Mouse (Mus musculus) CH12.LX (cell line): ENCODE data around the gene Fkbp7. TPM values are rescaled to one million over a fixed set of nuclear protein-coding genes. Genes with fewer than 3 reads are reported as not detected.
"Not testable (repeated sequence)": the region's sequence is repeated elsewhere in the genome, so short reads cannot be mapped to it uniquely, and the experiment has no call there.

Experiments used
- DNase-seq: peaks from one replicate; pipeline ENCODE4 v3.0.0-alpha.2; 2013; ENCODE audit errors: extremely low read depth
- H3K27ac ChIP-seq: 2 replicates; pipeline ENCODE4 v1.5.1; 2012; ENCODE audit warnings: low read depth, mild to moderate bottlenecking, control low read depth, moderate library complexity; ENCODE audit not compliant: insufficient read depth
- H3K27me3 ChIP-seq: replicated peaks from 2 replicates; pipeline ENCODE3; 2012; ENCODE audit warnings: inconsistent platforms
- H3K36me3 ChIP-seq, 2 experiments: replicated peaks in 1 of 2; 2 replicates each; pipeline versions ENCODE3 to v1.6.1; 2012; ENCODE audit warnings: inconsistent platforms in 1 of 2, low read length in 1 of 2, mild to moderate bottlenecking in 1 of 2, mixed read lengths in 1 of 2, moderate library complexity in 1 of 2; ENCODE audit not compliant: control insufficient read depth in 1 of 2, insufficient read depth in 1 of 2
- H3K4me1 ChIP-seq, 2 experiments: 2 replicates each; pipeline ENCODE4 v1.6.1; 2012; ENCODE audit warnings: inconsistent platforms in 1 of 2, moderate library complexity in 1 of 2; ENCODE audit not compliant: insufficient read depth in 2 of 2, control insufficient read depth in 1 of 2
- H3K4me2 ChIP-seq: 2 replicates; pipeline ENCODE4 v1.6.1; 2012; ENCODE audit warnings: low read depth, mild to moderate bottlenecking, control low read depth; ENCODE audit not compliant: poor library complexity, insufficient read depth, severe bottlenecking
- H3K4me3 ChIP-seq, 3 experiments: fragments of 150-350 bp in 1 of 3; sonication (generic) in 1 of 3; replicated peaks in 1 of 3; 2 replicates each; pipeline versions ENCODE3 to v1.5.1; 2011 to 2012; ENCODE audit warnings: low read depth in 2 of 3, low read length in 2 of 3, mild to moderate bottlenecking in 2 of 3, moderate library complexity in 2 of 3, control low read depth in 1 of 3, improper control_type of control experiment in 1 of 3, inconsistent platforms in 1 of 3, mixed read lengths in 1 of 3; ENCODE audit not compliant: poor library complexity in 1 of 3
- H3K79me2 ChIP-seq: replicated peaks from 2 replicates; pipeline ENCODE4 v1.6.1; 2012; ENCODE audit warnings: mild to moderate bottlenecking, moderate library complexity; ENCODE audit not compliant: control insufficient read depth, poor library complexity, insufficient read depth, severe bottlenecking; ENCODE audit errors: extremely low read depth
- H3K9ac ChIP-seq: 2 replicates; pipeline ENCODE4 v1.6.1; 2012; ENCODE audit warnings: low read depth, mild to moderate bottlenecking, control low read depth, moderate library complexity; ENCODE audit not compliant: insufficient read depth
- H3K9me3 ChIP-seq: replicated peaks from 2 replicates; pipeline ENCODE3; 2012; ENCODE audit warnings: low read length, inconsistent platforms, mixed read lengths
- CHD2 ChIP-seq: IDR thresholded peaks from 2 replicates; pipeline ENCODE4 v1.6.1; 2011; ENCODE audit warnings: low read length, improper control_type of control experiment
- EP300 ChIP-seq: IDR thresholded peaks from 2 replicates; pipeline ENCODE4 v1.6.1; 2011; ENCODE audit warnings: low read length, improper control_type of control experiment
- ETS1 ChIP-seq: conservative IDR thresholded peaks from 2 replicates; pipeline ENCODE4 v1.6.1; 2012; ENCODE audit warnings: low read depth, mild to moderate bottlenecking, inconsistent platforms, low read length, improper control_type of control experiment, moderate library complexity
- HCFC1 ChIP-seq: IDR thresholded peaks from 2 replicates; pipeline ENCODE4 v1.6.1; 2012; ENCODE audit warnings: low read depth, mild to moderate bottlenecking, inconsistent platforms, low read length, improper control_type of control experiment
- IRF4 ChIP-seq: IDR thresholded peaks from 2 replicates; pipeline ENCODE4 v1.6.1; 2014; ENCODE audit warnings: low read depth, mild to moderate bottlenecking, inconsistent platforms, low read length, improper control_type of control experiment
- JUND ChIP-seq: conservative IDR thresholded peaks from 2 replicates; pipeline ENCODE4 v1.6.1; 2011; ENCODE audit warnings: low read depth, low read length, improper control_type of control experiment
- MAFK ChIP-seq: IDR thresholded peaks from 2 replicates; pipeline ENCODE4 v1.6.1; 2011; ENCODE audit warnings: low read length, improper control_type of control experiment; ENCODE audit not compliant: insufficient replicate concordance
- MAX ChIP-seq: IDR thresholded peaks from 2 replicates; pipeline ENCODE4 v1.6.1; 2011; ENCODE audit warnings: low read length, improper control_type of control experiment
- MAZ ChIP-seq: IDR thresholded peaks from 2 replicates; pipeline ENCODE4 v1.6.1; 2012; ENCODE audit warnings: low read depth, mild to moderate bottlenecking, inconsistent platforms, low read length, improper control_type of control experiment, moderate library complexity
- MYC ChIP-seq: IDR thresholded peaks from 2 replicates; pipeline ENCODE4 v1.6.1; 2011; ENCODE audit warnings: low read depth, mild to moderate bottlenecking, improper control_type of control experiment, low read length
- NRF1 ChIP-seq: IDR thresholded peaks from 2 replicates; pipeline ENCODE4 v1.6.1; 2014; ENCODE audit warnings: low read depth, mild to moderate bottlenecking, inconsistent platforms, low read length, improper control_type of control experiment, moderate library complexity
- PAX5 ChIP-seq: IDR thresholded peaks from 2 replicates; pipeline ENCODE4 v1.6.1; 2012; ENCODE audit warnings: low read length, inconsistent platforms, mixed read lengths
- POLR2A ChIP-seq: IDR thresholded peaks from 2 replicates; pipeline ENCODE4 v1.6.1; 2011; ENCODE audit warnings: low read depth, mild to moderate bottlenecking, improper control_type of control experiment, low read length
- RCOR1 ChIP-seq: conservative IDR thresholded peaks from 2 replicates; pipeline ENCODE4 v1.6.1; 2012; ENCODE audit warnings: low read depth, mild to moderate bottlenecking, inconsistent platforms, low read length, improper control_type of control experiment
- SMC3 ChIP-seq: IDR thresholded peaks from 2 replicates; pipeline ENCODE4 v1.6.1; 2011; ENCODE audit warnings: low read depth, low read length, improper control_type of control experiment
- TBP ChIP-seq: conservative IDR thresholded peaks from 2 replicates; pipeline ENCODE4 v1.6.1; 2011; ENCODE audit warnings: low read depth, low read length, improper control_type of control experiment
- ZMIZ1 ChIP-seq: IDR thresholded peaks from 2 replicates; pipeline ENCODE4 v1.6.1; 2012; ENCODE audit warnings: low read depth, mild to moderate bottlenecking, inconsistent platforms, low read length, improper control_type of control experiment
- dilution Hi-C: fragments of 300-500 bp; cut with MboI; formaldehyde crosslinking; loops from 2 replicates; pipeline ENCODE4 v1.14.3; 2020; ENCODE audit warnings: low sequenced_read_pairs; ENCODE audit not compliant: extremely low pct_unique_long_range_greater_than_20kb, extremely low pct_ligation_motif_present
- in situ Hi-C: fragments of 300-500 bp; cut with MboI; formaldehyde crosslinking; loops from 3 replicates; pipeline ENCODE4 v1.14.3; 2019; ENCODE audit warnings: low sequenced_read_pairs, low pct_ligation_motif_present, low pct_unique_long_range_greater_than_20kb, mixed read lengths
- polyA plus RNA-seq: library from polyadenylated mRNA; unstranded; fragments of >175 nt; gene quantifications from 2 replicates; pipeline ENCODE4 v1.2.1, GENCODE M21; 2012; ENCODE audit warnings: low read depth; ENCODE audit not compliant: insufficient read length
- total RNA-seq, 2 experiments: library from RNA; depleted of rRNA; stranded (reverse); fragments of 300-350 nt in 1 of 2; fragments of >200 nt in 1 of 2; gene quantifications; 2 replicates each; pipeline ENCODE4 v1.2.3; 2012 to 2014

Fkbp7 gene
- total and polyA plus RNA-seq, 3 experiments, result 1.5 to 1.7 (median 1.5) TPM

DNA sequence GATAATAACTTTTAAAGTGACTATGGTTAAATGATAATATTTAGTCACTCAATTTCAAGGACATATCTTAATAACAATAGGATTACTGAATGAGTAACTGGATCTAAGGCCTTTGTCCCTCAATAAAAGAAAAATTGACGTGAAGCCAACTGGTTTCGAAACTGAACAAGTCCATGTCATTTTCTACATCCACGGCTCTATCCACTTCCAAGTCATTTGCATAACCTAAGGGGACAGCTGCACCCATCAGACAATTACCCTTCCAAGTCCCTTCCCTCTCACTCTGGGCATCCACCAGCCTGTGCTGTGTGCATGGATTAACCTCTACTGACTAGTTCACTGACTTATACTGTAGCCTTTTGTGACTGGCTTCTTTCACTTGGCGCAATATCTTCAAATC is 41.3 kb downstream of the Fkbp7 start:
- Histone ChIP-seq H3K4me2 (no peak overlapping the region), H3K9me3 (no peaks in the 10 kb centered on the region), H3K9ac (no peak overlapping the region), H3K36me3 (peaks cover 0 to 20% of the 10 kb centered on the region in 2 experiments), H3K27me3 (no peaks in the 10 kb centered on the region), H3K4me3 (no peak overlapping the region), H3K79me2 (no peaks in the 10 kb centered on the region), H3K27ac (no peak overlapping the region), H3K4me1 (no peaks in the 10 kb centered on the region)
- TF ChIP-seq NRF1 (no peak), MAFK (no peak)
- DNase-seq, result no peak
- dilution Hi-C loops (no loop called here), in situ Hi-C loops (no loop called here)

DNA sequence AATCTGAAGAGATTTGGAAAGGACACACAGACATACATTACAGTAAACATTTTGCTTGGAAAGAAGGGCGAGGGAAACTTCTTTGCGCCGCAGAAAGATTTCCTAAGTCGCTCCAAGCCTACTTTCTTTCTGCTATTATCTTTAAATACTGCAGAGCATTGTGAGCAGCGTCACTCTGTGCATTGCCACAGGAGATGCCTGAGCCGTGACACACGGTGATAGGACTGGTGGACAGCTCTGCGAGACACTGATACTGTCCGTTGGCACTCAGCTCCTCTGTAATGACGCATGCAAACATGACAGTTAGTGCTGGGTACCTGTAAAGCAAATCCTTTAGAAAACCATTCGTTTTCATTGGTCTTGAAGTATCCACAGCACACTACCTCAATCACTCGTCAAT is 42.6 kb downstream of the Fkbp7 start:
- no peak for DNase-seq
- H3K27me3 ChIP-seq, result no peaks in the 10 kb centered on the region

DNA sequence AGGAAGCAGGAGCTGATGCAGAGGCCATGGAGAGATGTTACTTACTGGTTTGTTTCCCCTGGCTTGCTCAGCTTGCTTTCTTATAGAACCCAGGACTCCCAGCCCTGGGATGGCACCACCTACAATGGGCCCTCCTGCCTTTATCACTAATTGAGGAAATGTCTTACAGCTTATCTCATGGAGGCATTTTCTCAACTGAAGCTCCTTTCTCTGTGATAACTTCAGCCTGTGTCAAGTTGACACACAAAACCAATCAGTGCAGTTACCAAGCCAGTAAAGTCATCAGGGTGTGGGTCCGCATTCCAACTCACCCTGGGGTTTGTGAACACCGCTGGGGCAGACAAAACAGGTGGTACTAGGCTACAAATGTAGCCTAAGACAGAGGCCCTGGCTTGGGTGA is 50.6 kb downstream of the Fkbp7 start:
- H3K27ac ChIP-seq, H3K9me3 ChIP-seq, H3K27me3 ChIP-seq, H3K79me2 ChIP-seq, H3K36me3 ChIP-seq, H3K4me3 ChIP-seq, H3K4me2 ChIP-seq, DNase-seq, H3K9ac ChIP-seq, dilution Hi-C loops, in situ Hi-C loops, H3K4me1 ChIP-seq: not testable (repeated sequence)

More for the DNA sequence above, 42.6 kb downstream of the Fkbp7 start:
- Histone ChIP-seq H3K4me3 (no peak overlapping the region), H3K36me3 (peaks cover 0 to 14% of the 10 kb centered on the region in 2 experiments), H3K4me2 (no peak overlapping the region), H3K9me3 (no peaks in the 10 kb centered on the region), H3K4me1 (no peaks in the 10 kb centered on the region), H3K27ac (no peak overlapping the region), H3K79me2 (no peaks in the 10 kb centered on the region), H3K9ac (no peak overlapping the region)
- dilution Hi-C loops, result no loop called here
- no peak for TF ChIP-seq CHD2
- TF ChIP-seq SMC3, result no peak
- TF ChIP-seq MAZ, result no peak
- no peak for TF ChIP-seq MAX
- no peak for TF ChIP-seq ZMIZ1
- no peak for TF ChIP-seq EP300
- no peak for TF ChIP-seq HCFC1
- TF ChIP-seq JUND, result no peak
- TF ChIP-seq RCOR1, result no peak
- TF ChIP-seq TBP, result no peak
- no peak for TF ChIP-seq MYC
- no peak for TF ChIP-seq PAX5
- TF ChIP-seq ETS1, result no peak
- no peak for TF ChIP-seq POLR2A
- no peak for TF ChIP-seq IRF4
- in situ Hi-C loops, result no loop called here
